Mouse (Mus musculus) lung, embryonic 14.5 days (tissue): ENCODE results near the gene Fam229b. TPM values are rescaled to one million over a fixed set of nuclear protein-coding genes. Genes with fewer than 3 reads are reported as not detected.
A peak's percentile ranks its signal among the peaks of the same experiment; 100 is the strongest.

Experiments used
- ATAC-seq: fragments of 200-750 bp; cut with Nextera tagmentation; 2 replicates; pipeline ENCODE4 v1.8.0; 2017; ENCODE audit warnings: mild to moderate bottlenecking, moderate TSS enrichment, moderate library complexity; ENCODE audit not compliant: insufficient read depth
- DNase-seq: peaks from one replicate; pipeline ENCODE4 v3.0.0-alpha.2; 2015
- H3K27ac ChIP-seq: fragments of 300-500 bp; sonication (generic); 2 replicates; pipeline ENCODE4 v1.5.1; 2014; ENCODE audit warnings: low read depth, mild to moderate bottlenecking, moderate library complexity
- H3K27me3 ChIP-seq: fragments of 300-500 bp; sonication (generic); 2 replicates; pipeline ENCODE4 v1.6.1; 2014; ENCODE audit warnings: low read length, control low read depth; ENCODE audit not compliant: insufficient read depth
- H3K36me3 ChIP-seq: fragments of 300-500 bp; sonication (generic); 2 replicates; pipeline ENCODE4 v1.6.1; 2014; ENCODE audit warnings: control low read depth; ENCODE audit not compliant: insufficient read depth
- H3K4me1 ChIP-seq: fragments of 300-500 bp; sonication (generic); 2 replicates; pipeline ENCODE4 v1.6.1; 2014; ENCODE audit warnings: antibody characterized with exemption, control low read depth; ENCODE audit not compliant: insufficient read depth
- H3K4me2 ChIP-seq: fragments of 300-500 bp; sonication (generic); 2 replicates; pipeline ENCODE4 v1.6.1; 2014; ENCODE audit warnings: mild to moderate bottlenecking
- H3K4me3 ChIP-seq: fragments of 300-500 bp; sonication (generic); 2 replicates; pipeline ENCODE4 v1.5.1; 2014; ENCODE audit warnings: low read depth, low read length
- H3K9ac ChIP-seq: fragments of 300-500 bp; sonication (generic); 2 replicates; pipeline ENCODE4 v1.6.1; 2014
- H3K9me3 ChIP-seq: fragments of 300-500 bp; sonication (generic); 2 replicates; pipeline ENCODE4 v1.6.1; 2016; ENCODE audit warnings: low read depth, low read length, control low read depth
- CTCF ChIP-seq: IDR thresholded peaks from 2 replicates; pipeline ENCODE4 v1.5.1; 2016; ENCODE audit warnings: antibody characterized with exemption, low read depth
- WGBS: fragments of 180-500 bp; shearing (Covaris S2); extraction: QIAGEN DNeasy Blood & Tissue Kit; methylation state at CpG from one replicate; pipeline ENCODE4 v1.1.7; 2014; 5-methylcytosine and 5-hydroxymethylcytosine counted together
- polyA plus RNA-seq: library from polyadenylated mRNA; unstranded; fragments of >200 nt; fragmentation: Nextera tagmentation; extraction: Ambion mirVana; gene quantifications from 2 replicates; pipeline ENCODE4 v1.2.1, GENCODE M21; 2014

The Fam229b gene
- polyA plus RNA-seq, 1 experiment from 2014 or later: 9.8 TPM

GRCm38 (mm10) chr10:39098746-39099145 lies 35.0 kb downstream of the Fam229b start:
- no peak overlapping the region for H3K27ac ChIP-seq
- no peaks in the 10 kb centered on the region for H3K4me1 ChIP-seq
- ATAC-seq: no peak
- H3K27me3 ChIP-seq: no peaks in the 10 kb centered on the region
- peaks cover 56% of the 10 kb centered on the region for H3K36me3 ChIP-seq
- TF ChIP-seq CTCF: no peak
- no peak overlapping the region for H3K4me3 ChIP-seq
- no peak overlapping the region for H3K4me2 ChIP-seq
- H3K9me3 ChIP-seq: peaks cover 3% of the 10 kb centered on the region; the same call in 1 of the 2 replicates
- 93% methylated on average over 10 of the region's 10 CpGs for WGBS
- H3K9ac ChIP-seq: no peak overlapping the region
- DNase-seq: no peak

- 83% methylated on average over 9 of the region's 9 CpGs for WGBS
These were observed 36.7 kb downstream of the Fam229b start for GRCm38 (mm10) chr10:39096981-39097380.

GRCm38 (mm10) chr10:39072048-39072447 lies 61.7 kb downstream of the Fam229b start:
- Histone ChIP-seq H3K4me2 (no peak overlapping the region), H3K4me1 (no peaks in the 10 kb centered on the region), H3K9me3 (no peaks in the 10 kb centered on the region), H3K36me3 (peaks cover 67% of the 10 kb centered on the region), H3K4me3 (no peak overlapping the region), H3K27me3 (no peaks in the 10 kb centered on the region), H3K27ac (no peak overlapping the region), H3K9ac (no peak overlapping the region)
- ATAC-seq (no peak), DNase-seq (no peak)
- WGBS: 76% methylated on average over 4 of the region's 4 CpGs
- TF ChIP-seq CTCF: no peak

More at GRCm38 (mm10) chr10:39096981-39097380, 36.7 kb downstream of the Fam229b start:
- no peaks in the 10 kb centered on the region for H3K4me1 ChIP-seq
- no peak overlapping the region for H3K27ac ChIP-seq
- H3K9me3 ChIP-seq: peaks cover 3% of the 10 kb centered on the region; the same call in 1 of the 2 replicates
- no peaks in the 10 kb centered on the region for H3K27me3 ChIP-seq
- no peak overlapping the region for H3K9ac ChIP-seq
- H3K4me3 ChIP-seq: no peak overlapping the region
- peaks cover 50% of the 10 kb centered on the region for H3K36me3 ChIP-seq
- peak; percentile 59 for TF ChIP-seq CTCF
- H3K4me2 ChIP-seq: no peak overlapping the region
- ATAC-seq (no peak), DNase-seq (peak; percentile 64)

Other genes starting within 250 kb of the Fam229b start
- 111 and 114 TPM in 2 replicates for gene Lama4, start 168.4 kb downstream of the Fam229b start, polyA plus RNA-seq
- 20.5 and 21.0 TPM in 2 replicates for gene Tube1, start 62 bp upstream of the Fam229b start, polyA plus RNA-seq
- 0.47 and 0.49 TPM in 2 replicates for gene Ccn6, start 29.9 kb upstream of the Fam229b start, polyA plus RNA-seq
- 27.8 and 30.3 TPM in 2 replicates for gene Fyn, start 234.9 kb upstream of the Fam229b start, polyA plus RNA-seq